Mouse (Mus musculus) hindbrain, embryonic 10.5 days (tissue): ENCODE data around the gene Rasal2. TPM values are rescaled to one million over a fixed set of nuclear protein-coding genes. Genes with fewer than 3 reads are reported as not detected.

Source experiments
- DNase-seq: peaks from one replicate; pipeline ENCODE4 v3.0.0-alpha.2; 2017; ENCODE audit warnings: low spot score
- H3K27ac ChIP-seq: fragments of 300-500 bp; sonication (generic); 2 replicates; pipeline ENCODE4 v1.5.1; 2016; ENCODE audit warnings: mild to moderate bottlenecking, moderate library complexity
- H3K27me3 ChIP-seq: fragments of 300-500 bp; sonication (generic); 2 replicates; pipeline ENCODE4 v1.6.1; 2016; ENCODE audit warnings: mild to moderate bottlenecking; ENCODE audit not compliant: poor library complexity, insufficient read depth, severe bottlenecking
- H3K36me3 ChIP-seq: fragments of 300-500 bp; sonication (generic); 2 replicates; pipeline ENCODE4 v1.6.1; 2016; ENCODE audit warnings: mild to moderate bottlenecking, moderate library complexity
- H3K4me1 ChIP-seq: fragments of 300-500 bp; sonication (generic); replicated peaks from 2 replicates; pipeline ENCODE4 v1.6.1; 2016; ENCODE audit warnings: mild to moderate bottlenecking
- H3K4me3 ChIP-seq: fragments of 300-500 bp; sonication (generic); 2 replicates; pipeline ENCODE4 v1.5.1; 2016; ENCODE audit warnings: mild to moderate bottlenecking, moderate library complexity
- H3K9me3 ChIP-seq: fragments of 300-500 bp; sonication (generic); 2 replicates; pipeline ENCODE4 v1.6.1; 2016; ENCODE audit warnings: mild to moderate bottlenecking, moderate library complexity
- WGBS: fragments of 180-500 bp; shearing (Covaris S2); methylation state at CpG from one replicate; pipeline ENCODE4 v1.1.7; 2016; 5-methylcytosine and 5-hydroxymethylcytosine counted together
- polyA plus RNA-seq: library from polyadenylated mRNA; unstranded; fragments of >200 nt; fragmentation: Nextera tagmentation; extraction: Ambion mirVana; gene quantifications from 2 replicates; pipeline ENCODE4 v1.2.1, GENCODE M21; 2016

Rasal2 gene
- polyA plus RNA-seq, 1 experiment from 2014 or later = 18.5 TPM

DNA sequence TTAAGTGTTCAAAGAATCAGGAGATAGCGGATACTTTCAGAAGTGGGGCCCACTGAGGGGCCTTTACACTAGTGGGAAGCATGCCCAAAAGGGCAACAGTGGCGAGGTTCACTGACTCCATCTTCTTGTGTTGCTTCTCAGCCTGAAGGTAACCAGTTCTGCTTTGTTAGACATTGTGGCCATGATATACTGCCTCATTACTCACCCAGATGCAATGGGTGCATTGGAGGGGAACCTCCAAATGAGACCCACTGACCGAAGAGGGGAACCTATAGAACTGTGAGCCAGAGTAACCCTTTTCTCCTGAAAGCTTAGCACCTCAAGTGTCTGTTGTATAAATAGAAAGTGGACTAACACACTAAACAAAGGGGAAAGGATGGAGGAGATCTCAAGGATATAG, 116.5 kb downstream of the Rasal2 start:
- 89% methylated on average over 3 of the region's 3 CpGs for WGBS
- Histone ChIP-seq H3K36me3 (peaks cover 12% of the 10 kb centered on the region; the same call in 1 of the 2 replicates), H3K27me3 (no peaks in the 10 kb centered on the region), H3K4me1 (no peaks in the 10 kb centered on the region), H3K9me3 (no peaks in the 10 kb centered on the region), H3K27ac (no peak overlapping the region), H3K4me3 (no peak overlapping the region)
- no peak for DNase-seq

DNA sequence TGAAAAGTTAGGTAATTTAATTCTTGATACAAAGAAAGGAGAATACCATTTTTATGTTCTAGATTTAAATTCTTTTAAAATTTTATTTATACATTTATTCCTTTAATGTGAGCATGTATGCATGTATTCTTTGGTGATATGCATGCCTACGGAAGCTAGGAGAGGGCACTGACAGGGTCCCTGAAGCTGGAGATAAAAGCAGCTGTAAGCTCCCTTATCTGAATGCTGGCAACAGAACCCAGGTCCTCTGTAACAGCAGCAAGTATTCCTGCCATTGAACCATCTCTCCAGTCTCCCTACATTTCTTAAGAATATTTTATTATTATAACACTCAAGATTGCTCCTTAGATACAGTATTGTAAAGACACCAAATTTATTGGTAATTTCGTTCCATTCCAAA, 122.2 kb downstream of the Rasal2 start:
- no peak for DNase-seq
- H3K27me3 ChIP-seq = no peaks in the 10 kb centered on the region
- no peak overlapping the region for H3K27ac ChIP-seq
- H3K36me3 ChIP-seq = no peaks in the 10 kb centered on the region
- no peaks in the 10 kb centered on the region for H3K9me3 ChIP-seq
- H3K4me1 ChIP-seq = no peaks in the 10 kb centered on the region
- 87% methylated on average over 2 of the region's 2 CpGs for WGBS
- no peak overlapping the region for H3K4me3 ChIP-seq

DNA sequence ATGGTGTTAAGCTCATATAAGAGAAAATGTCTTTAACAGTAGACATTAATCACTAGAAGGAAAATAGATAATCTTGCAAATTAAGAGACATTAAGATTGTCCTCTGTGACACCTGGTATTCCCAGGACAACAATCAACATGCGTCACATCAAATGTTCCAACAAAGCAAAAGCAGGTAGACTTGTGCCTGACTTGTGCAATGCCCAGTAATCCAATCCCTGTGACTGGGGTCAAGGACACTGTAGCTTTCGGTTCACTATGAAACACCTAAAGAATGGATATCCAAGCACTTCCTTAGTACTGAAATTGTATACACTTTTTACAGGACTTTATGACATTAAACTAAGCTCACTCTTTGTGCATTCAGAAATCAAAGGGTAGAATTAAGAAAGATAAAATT, 123.1 kb downstream of the Rasal2 start:
- DNase-seq = no peak
- no peaks in the 10 kb centered on the region for H3K27me3 ChIP-seq
- H3K27ac ChIP-seq = no peak overlapping the region
- H3K9me3 ChIP-seq = no peaks in the 10 kb centered on the region
- no peak overlapping the region for H3K4me3 ChIP-seq
- 88% methylated on average over 2 of the region's 2 CpGs for WGBS
- H3K4me1 ChIP-seq = no peaks in the 10 kb centered on the region
- H3K36me3 ChIP-seq = no peaks in the 10 kb centered on the region

DNA sequence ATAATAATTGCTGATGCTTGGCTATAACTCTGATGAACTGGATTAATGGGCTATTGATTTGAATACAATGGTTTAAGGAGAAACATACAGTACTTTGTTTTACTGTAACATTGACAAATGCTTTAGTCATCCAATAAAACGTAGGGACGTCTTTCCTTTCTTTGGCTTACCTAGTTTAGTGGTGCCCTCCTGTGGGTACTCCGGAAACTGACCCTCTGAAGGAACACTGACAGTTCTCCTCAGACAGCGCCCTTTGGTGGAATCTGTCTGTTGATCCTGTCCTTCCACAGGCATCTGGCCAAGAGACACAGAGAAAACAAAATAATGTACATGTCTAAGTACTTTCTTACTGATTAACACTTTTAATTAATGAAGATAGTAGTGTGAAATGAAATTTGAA, 125.8 kb downstream of the Rasal2 start:
- no peaks in the 10 kb centered on the region for H3K9me3 ChIP-seq
- H3K27me3 ChIP-seq = no peaks in the 10 kb centered on the region
- 23% methylated on average over 4 of the region's 4 CpGs for WGBS
- no peak overlapping the region for H3K27ac ChIP-seq
- no peak overlapping the region for H3K4me3 ChIP-seq
- H3K36me3 ChIP-seq = no peaks in the 10 kb centered on the region
- DNase-seq = peak; percentile 35
- no peaks in the 10 kb centered on the region for H3K4me1 ChIP-seq

DNA sequence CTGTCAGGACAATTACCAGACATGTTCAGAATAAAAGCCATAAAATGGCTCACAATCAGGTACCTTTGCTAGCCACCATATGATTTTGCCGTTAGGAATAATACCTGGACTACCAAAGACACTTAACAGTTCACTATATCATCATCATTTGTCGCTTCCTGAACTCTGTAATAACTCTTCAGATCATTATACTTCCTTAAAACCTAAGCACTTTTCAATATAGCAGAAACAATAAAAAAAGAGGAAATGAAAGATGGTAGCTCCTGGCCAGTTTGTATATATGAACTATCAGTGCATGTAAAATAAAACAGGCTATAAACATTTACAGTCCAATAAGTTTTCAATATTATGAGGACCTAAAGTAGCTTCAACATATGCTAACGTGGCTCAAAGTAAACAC, 127.0 kb downstream of the Rasal2 start:
- Histone ChIP-seq H3K36me3 (no peaks in the 10 kb centered on the region), H3K27me3 (no peaks in the 10 kb centered on the region), H3K4me1 (no peaks in the 10 kb centered on the region), H3K9me3 (no peaks in the 10 kb centered on the region), H3K4me3 (no peak overlapping the region), H3K27ac (no peak overlapping the region)
- 90% methylated on average over 3 of the region's 3 CpGs for WGBS
- DNase-seq = no peak

DNA sequence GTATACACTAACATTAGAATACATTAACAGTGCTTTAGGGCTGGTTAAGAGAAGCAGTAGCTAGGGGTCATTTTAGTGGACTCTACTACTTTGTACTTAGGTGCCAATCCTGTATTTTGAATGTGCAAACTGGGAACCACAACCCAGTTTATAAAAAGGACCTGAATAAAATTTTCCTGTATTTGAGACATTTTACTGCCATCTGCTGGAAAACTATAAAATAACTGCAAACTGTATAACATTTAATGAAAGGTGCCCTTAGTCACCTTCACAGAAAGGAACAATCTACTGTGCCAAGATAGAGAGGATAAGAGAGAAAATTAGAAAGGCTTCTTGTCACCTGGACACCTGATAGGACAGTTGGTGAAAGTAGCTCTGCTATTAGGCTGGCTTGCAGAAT, 131.6 kb downstream of the Rasal2 start:
- H3K9me3 ChIP-seq = no peaks in the 10 kb centered on the region
- H3K27ac ChIP-seq = no peak overlapping the region
- no peaks in the 10 kb centered on the region for H3K4me1 ChIP-seq
- H3K36me3 ChIP-seq = no peaks in the 10 kb centered on the region
- no peak overlapping the region for H3K4me3 ChIP-seq
- H3K27me3 ChIP-seq = no peaks in the 10 kb centered on the region
- no peak for DNase-seq

DNA sequence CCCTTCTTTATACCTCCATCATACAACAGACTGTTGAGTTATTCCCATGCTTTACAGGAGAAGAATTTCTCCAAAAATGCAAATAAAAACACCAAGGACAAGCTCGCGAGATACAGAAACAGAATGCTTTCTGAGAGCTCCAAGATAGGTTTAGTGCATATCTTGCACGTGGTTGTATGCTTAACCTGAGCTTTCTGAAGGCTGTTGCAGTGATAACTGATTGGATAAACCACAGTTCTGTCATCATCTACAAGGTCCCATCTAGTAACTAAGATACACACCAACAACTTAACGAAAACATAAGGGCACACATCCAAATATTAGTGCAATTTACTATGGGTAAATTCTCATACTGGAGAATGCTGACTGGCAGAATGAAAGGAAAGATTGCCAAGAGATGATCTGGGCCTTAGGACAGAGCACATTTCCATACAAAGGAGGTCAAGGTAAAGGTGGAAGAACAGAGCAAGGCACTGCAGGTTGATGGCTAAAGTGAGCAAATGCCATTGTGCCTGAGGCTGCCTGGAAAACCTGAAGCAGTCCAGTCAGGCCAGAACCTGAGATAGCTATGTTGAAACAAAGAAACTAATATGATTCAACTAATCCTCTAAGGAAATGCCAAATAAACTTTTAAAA, 136.6 kb downstream of the Rasal2 start:
- H3K27me3 ChIP-seq = no peaks in the 10 kb centered on the region
- WGBS = 88% methylated on average over 4 of the region's 4 CpGs
- DNase-seq = no peak
- no peak overlapping the region for H3K27ac ChIP-seq
- H3K36me3 ChIP-seq = no peaks in the 10 kb centered on the region
- no peaks in the 10 kb centered on the region for H3K4me1 ChIP-seq
- H3K9me3 ChIP-seq = no peaks in the 10 kb centered on the region
- H3K4me3 ChIP-seq = no peak overlapping the region

DNA sequence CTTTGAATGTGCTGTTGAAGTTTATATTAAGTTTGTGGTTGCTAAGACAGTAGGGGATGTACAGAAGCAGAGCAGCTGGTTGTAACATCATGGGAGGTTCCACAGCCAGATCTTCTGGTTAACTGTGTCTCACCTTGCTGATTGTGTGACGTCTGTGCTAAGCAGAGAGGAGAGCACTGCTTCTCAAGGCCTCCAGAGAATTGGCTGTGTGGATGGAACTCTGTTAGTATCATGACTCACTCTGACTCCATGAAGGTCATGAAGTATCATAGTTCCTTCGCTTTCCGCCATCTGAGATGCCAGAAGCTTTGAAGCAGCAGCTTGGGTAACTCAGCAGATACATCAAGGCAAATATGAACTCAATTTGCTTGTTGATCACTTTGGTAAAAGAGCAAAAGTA, 144.5 kb downstream of the Rasal2 start:
- Histone ChIP-seq H3K4me3 (no peak overlapping the region), H3K27ac (no peak overlapping the region), H3K27me3 (no peaks in the 10 kb centered on the region), H3K36me3 (no peaks in the 10 kb centered on the region), H3K9me3 (no peaks in the 10 kb centered on the region), H3K4me1 (no peaks in the 10 kb centered on the region)
- WGBS = 92% methylated on average over 3 of the region's 3 CpGs
- DNase-seq = no peak

DNA sequence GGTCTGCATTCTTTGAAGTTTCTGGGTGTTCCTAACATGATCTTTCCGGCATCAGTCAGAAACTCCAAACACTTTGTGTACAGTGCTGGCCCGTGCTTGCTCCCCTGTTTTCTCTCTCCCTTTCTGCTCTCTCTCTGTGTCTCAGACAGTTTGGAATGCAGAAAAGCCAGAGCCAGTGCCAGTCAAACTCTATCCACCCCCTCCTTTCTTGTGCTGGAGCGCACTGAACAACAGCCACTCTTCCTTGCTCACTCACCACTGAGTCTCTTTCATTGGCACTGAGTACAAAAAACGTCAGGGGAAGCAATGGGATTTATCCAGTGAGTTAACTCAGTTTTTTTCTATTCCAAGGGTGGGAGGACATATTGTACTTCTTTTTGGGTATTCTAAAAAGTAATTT, 155.8 kb downstream of the Rasal2 start:
- peaks cover 15% of the 10 kb centered on the region for H3K4me1 ChIP-seq
- no peaks in the 10 kb centered on the region for H3K36me3 ChIP-seq
- no peaks in the 10 kb centered on the region for H3K9me3 ChIP-seq
- peak; percentile 46 for DNase-seq
- no peak overlapping the region for H3K4me3 ChIP-seq
- peak overlapping the region; percentile 53 for H3K27ac ChIP-seq
- no peaks in the 10 kb centered on the region for H3K27me3 ChIP-seq
- 20% methylated on average over 4 of the region's 4 CpGs for WGBS

DNA sequence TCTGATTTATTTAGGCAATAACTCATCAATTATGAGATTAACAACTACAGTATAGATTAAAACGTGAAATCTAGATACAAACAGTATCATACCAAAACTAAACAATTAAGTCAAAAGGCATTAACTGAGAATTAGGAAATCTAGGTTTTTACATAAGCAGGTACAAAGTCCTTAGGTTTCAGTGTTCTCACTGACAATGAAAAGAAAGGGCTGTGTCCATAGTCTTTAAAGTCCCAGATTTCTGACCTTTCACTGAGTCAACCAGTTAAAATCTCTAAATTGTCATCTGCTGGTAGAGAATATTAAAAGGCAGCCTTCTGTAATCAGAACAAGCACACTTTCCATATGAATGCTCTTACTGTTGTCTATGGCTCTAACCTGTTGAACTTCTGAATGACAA, 156.6 kb downstream of the Rasal2 start:
- H3K4me3 ChIP-seq = no peak overlapping the region
- H3K9me3 ChIP-seq = no peaks in the 10 kb centered on the region
- no peak overlapping the region for H3K27ac ChIP-seq
- no peak for DNase-seq
- WGBS = 93% methylated on average over 1 of the region's 1 CpGs
- no peaks in the 10 kb centered on the region for H3K27me3 ChIP-seq
- H3K36me3 ChIP-seq = no peaks in the 10 kb centered on the region
- peaks cover 15% of the 10 kb centered on the region for H3K4me1 ChIP-seq

DNA sequence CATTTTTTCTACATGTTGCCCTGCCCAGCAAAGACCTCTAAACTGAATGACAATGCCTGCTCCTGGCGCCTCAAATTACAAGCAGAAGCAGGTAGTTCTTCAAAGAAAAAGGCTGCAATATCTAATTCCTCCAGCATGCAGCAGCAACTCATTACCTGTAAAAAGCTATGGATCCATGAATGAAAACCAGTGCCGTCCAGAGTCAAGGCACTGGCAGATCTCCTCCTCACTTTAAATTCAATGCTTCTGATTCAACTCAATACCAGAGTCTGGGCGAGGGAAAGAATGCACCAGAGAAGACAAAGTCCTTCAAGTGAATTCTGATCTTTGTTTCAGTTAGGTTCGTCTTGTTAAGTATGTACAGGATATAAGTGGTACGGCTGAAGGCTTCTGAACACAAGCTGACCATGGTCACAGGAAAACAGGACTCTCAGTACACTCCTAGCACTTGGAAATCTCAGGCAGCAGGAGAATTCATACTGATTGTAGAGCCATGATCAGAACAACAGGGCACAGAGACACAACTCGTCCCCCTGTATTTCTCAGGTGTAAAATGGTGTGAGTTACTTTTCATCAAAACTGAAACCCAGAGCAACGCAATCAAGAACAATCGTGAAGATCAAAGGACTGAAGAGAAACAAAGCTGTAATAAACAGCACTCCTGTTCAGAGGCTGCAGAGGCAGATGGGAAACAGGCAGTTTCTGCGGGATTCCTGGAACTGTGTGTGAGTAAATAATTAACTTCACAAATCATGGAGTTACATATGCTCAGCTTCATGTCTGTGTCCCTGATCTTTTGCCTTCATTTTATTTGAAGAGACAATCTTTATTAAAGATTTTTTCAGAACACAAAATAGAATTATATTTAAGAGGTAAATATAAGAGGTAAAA, 158.6 kb downstream of the Rasal2 start:
- no peaks in the 10 kb centered on the region for H3K9me3 ChIP-seq
- no peak for DNase-seq

DNA sequence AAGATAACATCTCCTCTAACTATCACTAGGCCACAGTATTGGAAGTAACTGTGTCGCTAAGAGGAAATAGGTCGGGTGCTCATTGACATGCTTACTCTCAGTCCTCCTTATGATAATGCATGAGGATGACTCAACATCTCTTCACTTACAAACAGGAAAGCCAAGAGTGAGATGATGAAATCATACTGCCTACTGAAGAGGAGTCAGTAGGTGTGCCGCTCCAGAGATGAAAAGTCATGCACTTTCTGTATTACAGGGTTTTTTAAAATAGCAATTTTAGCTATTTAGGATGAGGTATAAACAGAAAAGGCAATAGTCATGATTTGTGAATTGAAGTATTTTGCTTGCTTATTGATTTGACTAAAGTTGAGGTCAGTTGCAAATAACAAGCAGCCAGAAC, 164.3 kb downstream of the Rasal2 start:
- Histone ChIP-seq H3K36me3 (no peaks in the 10 kb centered on the region), H3K4me1 (peaks cover 16% of the 10 kb centered on the region), H3K27ac (no peak overlapping the region), H3K4me3 (no peak overlapping the region), H3K9me3 (no peaks in the 10 kb centered on the region), H3K27me3 (no peaks in the 10 kb centered on the region)
- DNase-seq = no peak
- 90% methylated on average over 3 of the region's 3 CpGs for WGBS

More for the DNA sequence above, 158.6 kb downstream of the Rasal2 start:
- no peak overlapping the region for H3K4me3 ChIP-seq
- no peaks in the 10 kb centered on the region for H3K27me3 ChIP-seq
- H3K27ac ChIP-seq = no peak overlapping the region
- WGBS = 77% methylated on average over 9 of the region's 9 CpGs
- H3K36me3 ChIP-seq = no peaks in the 10 kb centered on the region
- peaks cover 15% of the 10 kb centered on the region for H3K4me1 ChIP-seq

DNA sequence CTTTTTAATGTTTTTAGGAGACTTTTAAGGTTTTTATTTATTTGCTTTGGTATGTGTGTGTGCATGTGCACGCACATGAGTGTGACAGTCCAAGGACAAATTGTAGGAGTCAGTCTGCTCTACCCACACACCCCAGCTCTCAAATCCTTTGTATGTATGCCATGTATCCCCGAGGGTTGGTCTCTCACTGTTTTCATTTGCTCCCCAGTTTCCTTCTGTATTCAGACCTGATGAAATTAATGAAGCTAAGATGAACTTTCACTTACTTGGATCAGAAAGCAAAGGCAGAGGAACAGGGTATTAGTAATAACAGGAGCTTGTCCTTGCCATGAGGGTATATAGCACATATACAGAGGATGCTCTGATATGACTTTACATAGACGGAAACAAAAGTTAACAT, 165.1 kb downstream of the Rasal2 start:
- WGBS = 81% methylated on average over 3 of the region's 3 CpGs
- H3K36me3 ChIP-seq = no peaks in the 10 kb centered on the region
- H3K4me3 ChIP-seq = no peak overlapping the region
- no peaks in the 10 kb centered on the region for H3K27me3 ChIP-seq
- H3K9me3 ChIP-seq = no peaks in the 10 kb centered on the region
- peaks cover 19% of the 10 kb centered on the region for H3K4me1 ChIP-seq
- no peak overlapping the region for H3K27ac ChIP-seq
- DNase-seq = no peak
